Mouse (Mus musculus) midbrain, postnatal 0 days (tissue): ENCODE measurements around the gene Slc22a6. TPM values are rescaled to one million over a fixed set of nuclear protein-coding genes. Genes with fewer than 3 reads are reported as not detected.

Experiments used
- ATAC-seq: fragments of 200-750 bp; cut with Nextera tagmentation; 2 replicates; pipeline ENCODE4 v1.8.0; 2017; ENCODE audit warnings: moderate number of reproducible peaks, mild to moderate bottlenecking, moderate TSS enrichment, moderate library complexity; ENCODE audit not compliant: low FRiP score
- DNase-seq: peaks from one replicate; pipeline ENCODE4 v3.0.0-alpha.2; 2015; ENCODE audit warnings: low spot score
- H3K27ac ChIP-seq: fragments of 300-500 bp; sonication (generic); 2 replicates; pipeline ENCODE4 v1.5.1; 2014; ENCODE audit warnings: low read depth, mild to moderate bottlenecking, low read length, mixed read lengths
- H3K27me3 ChIP-seq: fragments of 300-500 bp; sonication (generic); 2 replicates; pipeline ENCODE4 v1.6.1; 2014; ENCODE audit warnings: low read length, control low read depth, mixed read lengths; ENCODE audit not compliant: insufficient read depth
- H3K36me3 ChIP-seq: fragments of 300-500 bp; sonication (generic); 2 replicates; pipeline ENCODE4 v1.6.1; 2014; ENCODE audit warnings: low read length, control low read depth, mixed read lengths; ENCODE audit not compliant: insufficient read depth
- H3K4me1 ChIP-seq: fragments of 300-500 bp; sonication (generic); 2 replicates; pipeline ENCODE4 v1.6.1; 2014; ENCODE audit warnings: mild to moderate bottlenecking, control low read depth, antibody characterized with exemption, low read length, mixed read lengths; ENCODE audit not compliant: insufficient read depth
- H3K4me2 ChIP-seq: fragments of 300-500 bp; sonication (generic); 2 replicates; pipeline ENCODE4 v1.6.1; 2014; ENCODE audit warnings: low read depth, mild to moderate bottlenecking, low read length, mixed read lengths; ENCODE audit not compliant: poor library complexity, severe bottlenecking
- H3K4me3 ChIP-seq: fragments of 300-500 bp; sonication (generic); 2 replicates; pipeline ENCODE4 v1.5.1; 2014; ENCODE audit warnings: low read depth, mild to moderate bottlenecking, low read length, moderate library complexity
- H3K9ac ChIP-seq: fragments of 300-500 bp; sonication (generic); replicated peaks from 2 replicates; pipeline ENCODE4 v1.6.1; 2014; ENCODE audit warnings: mild to moderate bottlenecking, low read length, moderate library complexity, mixed read lengths; ENCODE audit not compliant: poor library complexity, severe bottlenecking
- H3K9me3 ChIP-seq: fragments of 300-500 bp; sonication (generic); 2 replicates; pipeline ENCODE4 v1.6.1; 2016; ENCODE audit warnings: low read length, control low read depth
- CTCF ChIP-seq: IDR thresholded peaks from 2 replicates; pipeline ENCODE4 v1.5.1; 2016; ENCODE audit warnings: antibody characterized with exemption, mild to moderate bottlenecking
- WGBS: fragments of 180-500 bp; shearing (Covaris S2); extraction: QIAGEN DNeasy Blood & Tissue Kit; methylation state at CpG from one replicate; pipeline ENCODE4 v1.1.7; 2014; 5-methylcytosine and 5-hydroxymethylcytosine counted together
- polyA plus RNA-seq: library from polyadenylated mRNA; unstranded; fragments of >200 nt; fragmentation: Nextera tagmentation; extraction: Ambion mirVana; gene quantifications from 2 replicates; pipeline ENCODE4 v1.2.1, GENCODE M21; 2015
- total RNA-seq: library from RNA; depleted of rRNA; stranded (reverse); fragments of >200 nt; gene quantifications from 2 replicates; pipeline ENCODE4 v1.2.3, GENCODE M21; 2014

Slc22a6 gene
- total and polyA plus RNA-seq, 2 experiments from 2014 or later = 13.1 to 17.2 TPM

DNA sequence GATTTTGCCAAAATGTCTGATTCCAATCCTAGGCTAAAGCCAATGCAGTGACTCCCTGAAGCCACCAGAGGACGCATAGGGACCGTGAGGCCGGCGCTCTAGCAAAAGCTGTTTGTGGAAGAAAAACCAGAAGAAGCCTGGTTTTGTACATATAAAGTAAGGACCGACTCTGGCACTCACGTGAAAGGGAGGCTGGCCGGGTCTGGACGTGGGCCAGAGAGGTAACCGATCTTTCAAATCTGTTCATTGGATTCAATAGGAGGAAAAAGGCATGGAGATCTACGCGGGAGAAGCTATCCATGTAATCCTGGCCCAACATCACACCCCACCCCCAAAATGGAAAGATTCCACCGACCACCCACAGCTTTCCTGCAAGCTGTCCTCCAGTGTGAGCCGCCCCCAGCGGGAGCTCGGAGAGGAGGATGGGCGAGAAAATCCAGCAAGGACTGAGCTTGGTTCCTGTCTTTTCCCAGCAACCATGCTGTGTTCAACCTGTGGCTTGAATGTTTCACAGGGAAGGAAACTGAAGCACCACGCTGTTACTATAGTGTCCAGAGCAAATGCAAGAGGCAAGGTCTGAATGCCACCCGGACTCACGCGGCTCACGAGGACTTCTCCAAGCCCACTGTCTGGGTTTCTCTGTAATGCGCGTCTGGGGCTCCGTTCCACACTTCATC is 39.4 kb upstream of the Slc22a6 start:
- Histone ChIP-seq H3K9me3 (no peaks in the 10 kb centered on the region), H3K27ac (peak overlapping the region; percentile 59), H3K27me3 (no peaks in the 10 kb centered on the region), H3K4me2 (peak overlapping the region; percentile 71), H3K4me1 (no peaks in the 10 kb centered on the region), H3K9ac (peak overlapping the region; percentile 59), H3K4me3 (peak overlapping the region; percentile 31), H3K36me3 (no peaks in the 10 kb centered on the region)
- TF ChIP-seq CTCF = peak; percentile 99
- 6% methylated on average over 24 of the region's 24 CpGs for WGBS
- ATAC-seq = peak; percentile 71
- DNase-seq = peak; percentile 86

DNA sequence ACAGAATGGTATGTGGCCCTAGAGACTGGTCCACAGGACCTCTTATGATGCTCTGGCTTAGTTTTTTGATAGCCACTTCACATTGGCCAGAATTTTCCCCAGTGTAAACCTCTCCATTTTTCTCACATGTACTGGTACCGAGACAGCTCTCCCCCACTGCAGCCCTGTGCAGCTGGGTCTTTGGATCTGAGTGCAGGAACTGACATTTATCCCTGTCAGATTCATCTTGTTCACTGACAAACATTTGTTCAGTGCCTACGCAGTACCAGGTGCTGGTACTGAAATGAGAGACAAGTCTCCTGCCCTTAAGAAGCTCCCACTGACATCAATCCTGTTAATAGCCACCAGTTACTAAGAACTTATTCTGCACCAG is 38.9 kb upstream of the Slc22a6 start:
- no peak for TF ChIP-seq CTCF
- Histone ChIP-seq H3K36me3 (no peaks in the 10 kb centered on the region), H3K4me3 (peak overlapping the region; percentile 31), H3K27ac (peak overlapping the region; percentile 59), H3K4me1 (no peaks in the 10 kb centered on the region), H3K9me3 (no peaks in the 10 kb centered on the region), H3K27me3 (no peaks in the 10 kb centered on the region), H3K9ac (peak overlapping the region; percentile 59), H3K4me2 (peak overlapping the region; percentile 71)
- ATAC-seq = peak; percentile 28; the same call in 1 of the 2 replicates
- no peak for DNase-seq
- 51% methylated on average over 2 of the region's 2 CpGs for WGBS

- no peak for TF ChIP-seq CTCF
- Histone ChIP-seq H3K9ac (no peak overlapping the region), H3K27ac (no peak overlapping the region), H3K27me3 (no peaks in the 10 kb centered on the region), H3K36me3 (no peaks in the 10 kb centered on the region), H3K4me1 (no peaks in the 10 kb centered on the region), H3K4me3 (no peak overlapping the region), H3K4me2 (no peak overlapping the region), H3K9me3 (no peaks in the 10 kb centered on the region)
- no peak for ATAC-seq
- DNase-seq = no peak
- WGBS = 89% methylated on average over 3 of the region's 3 CpGs
These were observed 32.5 kb upstream of the Slc22a6 start for GRCm38 (mm10) chr19:8585298-8585697.

DNA sequence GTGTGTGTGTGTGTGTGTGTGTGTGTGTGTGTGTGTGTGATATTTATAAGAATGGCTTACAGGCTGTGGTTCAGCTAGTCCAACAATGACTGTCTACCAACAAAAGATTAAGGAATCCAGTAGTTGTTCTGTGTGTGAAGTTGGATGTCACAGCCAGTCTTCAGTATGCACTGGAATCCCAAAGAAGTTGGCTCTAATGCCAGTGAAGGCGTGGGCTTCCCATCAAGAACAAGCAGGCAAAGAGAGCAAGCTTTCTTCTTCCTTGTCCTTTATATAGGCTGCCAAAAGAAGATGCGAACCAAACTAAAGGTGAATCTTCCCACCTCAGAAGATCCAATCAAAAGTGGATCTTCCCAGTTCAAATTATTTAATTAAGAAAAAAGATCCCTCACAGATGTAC is 31.9 kb upstream of the Slc22a6 start:
- H3K9ac ChIP-seq = no peak overlapping the region
- ATAC-seq (no peak), DNase-seq (no peak)
- H3K36me3 ChIP-seq = no peaks in the 10 kb centered on the region
- H3K27ac ChIP-seq = peak overlapping the region; percentile 59
- no peak for TF ChIP-seq CTCF
- WGBS = 88% methylated on average over 2 of the region's 2 CpGs
- H3K9me3 ChIP-seq = no peaks in the 10 kb centered on the region
- H3K4me3 ChIP-seq = no peak overlapping the region
- no peaks in the 10 kb centered on the region for H3K27me3 ChIP-seq
- H3K4me1 ChIP-seq = no peaks in the 10 kb centered on the region
- H3K4me2 ChIP-seq = no peak overlapping the region

- ATAC-seq = peak; percentile 82
- H3K27ac ChIP-seq = peak overlapping the region; percentile 59
These were observed 31.5 kb upstream of the Slc22a6 start for GRCm38 (mm10) chr19:8586350-8586749.

DNA sequence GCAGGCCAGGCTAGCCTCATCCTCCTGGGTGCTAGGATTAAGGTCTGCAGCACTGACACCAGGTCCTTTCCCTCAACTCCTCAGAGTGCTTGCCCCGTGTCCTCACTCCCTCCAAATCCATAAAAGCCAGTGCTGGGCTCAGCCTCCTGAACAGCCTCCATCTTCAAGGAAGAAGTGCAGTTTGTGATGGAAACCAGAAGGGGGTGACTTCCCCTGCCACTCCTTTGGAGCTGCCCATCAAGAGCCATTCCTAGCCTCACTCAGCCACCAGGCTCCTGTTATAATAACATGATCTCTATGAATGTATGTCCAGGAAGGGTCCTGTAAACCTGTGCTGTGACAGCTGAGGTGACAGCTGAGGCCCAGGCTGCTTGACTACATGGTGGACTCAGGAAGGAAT is 30.5 kb upstream of the Slc22a6 start:
- no peaks in the 10 kb centered on the region for H3K36me3 ChIP-seq
- H3K4me2 ChIP-seq = no peak overlapping the region
- no peak overlapping the region for H3K4me3 ChIP-seq
- no peaks in the 10 kb centered on the region for H3K9me3 ChIP-seq
- no peak for TF ChIP-seq CTCF
- ATAC-seq (no peak), DNase-seq (no peak)
- 65% methylated on average over 1 of the region's 1 CpGs for WGBS
- no peak overlapping the region for H3K9ac ChIP-seq
- H3K27ac ChIP-seq = no peak overlapping the region
- H3K27me3 ChIP-seq = no peaks in the 10 kb centered on the region
- no peaks in the 10 kb centered on the region for H3K4me1 ChIP-seq

More at GRCm38 (mm10) chr19:8586350-8586749, 31.5 kb upstream of the Slc22a6 start:
- no peak overlapping the region for H3K4me3 ChIP-seq
- H3K4me2 ChIP-seq = no peak overlapping the region
- DNase-seq = no peak
- no peaks in the 10 kb centered on the region for H3K27me3 ChIP-seq
- H3K4me1 ChIP-seq = no peaks in the 10 kb centered on the region
- TF ChIP-seq CTCF = no peak
- H3K9me3 ChIP-seq = no peaks in the 10 kb centered on the region
- H3K36me3 ChIP-seq = no peaks in the 10 kb centered on the region
- WGBS = 33% methylated on average over 3 of the region's 3 CpGs
- no peak overlapping the region for H3K9ac ChIP-seq
